Mouse (Mus musculus) liver, embryonic 11.5 days (tissue): Measurements from ENCODE around the gene Gm21988. TPM values are rescaled to one million over a fixed set of nuclear protein-coding genes. Genes with fewer than 3 reads are reported as not detected.

Experiments
- ATAC-seq: fragments of 200-750 bp; cut with Nextera tagmentation; replicated peaks from 2 replicates; pipeline ENCODE4 v1.8.0; 2017; ENCODE audit warnings: moderate number of reproducible peaks, mild to moderate bottlenecking, moderate TSS enrichment, moderate library complexity; ENCODE audit not compliant: low FRiP score
- DNase-seq: peaks from one replicate; pipeline ENCODE4 v3.0.0-alpha.2; 2017; ENCODE audit warnings: low spot score
- H3K27ac ChIP-seq: fragments of 300-500 bp; sonication (generic); 2 replicates; pipeline ENCODE4 v1.5.1; 2014; ENCODE audit warnings: mild to moderate bottlenecking, low read depth, low read length, control low read depth
- H3K27me3 ChIP-seq: fragments of 300-500 bp; sonication (generic); replicated peaks from 2 replicates; pipeline ENCODE4 v1.6.1; 2014; ENCODE audit warnings: low read length, mixed read lengths; ENCODE audit not compliant: control insufficient read depth, insufficient read depth
- H3K36me3 ChIP-seq: fragments of 300-500 bp; sonication (generic); 2 replicates; pipeline ENCODE4 v1.6.1; 2014; ENCODE audit warnings: mild to moderate bottlenecking, low read length, moderate library complexity, mixed read lengths; ENCODE audit not compliant: control insufficient read depth, insufficient read depth
- H3K4me1 ChIP-seq: fragments of 300-500 bp; sonication (generic); replicated peaks from 2 replicates; pipeline ENCODE4 v1.6.1; 2014; ENCODE audit warnings: low read length, mixed read lengths; ENCODE audit not compliant: control insufficient read depth, insufficient read depth
- H3K4me2 ChIP-seq: fragments of 300-500 bp; sonication (generic); 2 replicates; pipeline ENCODE4 v1.6.1; 2014; ENCODE audit warnings: mild to moderate bottlenecking, control low read depth, moderate library complexity
- H3K4me3 ChIP-seq: fragments of 300-500 bp; sonication (generic); 2 replicates; pipeline ENCODE4 v1.5.1; 2014; ENCODE audit warnings: low read depth, low read length, control low read depth
- H3K9ac ChIP-seq: fragments of 300-500 bp; sonication (generic); 2 replicates; pipeline ENCODE4 v1.6.1; 2014; ENCODE audit warnings: low read depth, low read length, control low read depth
- H3K9me3 ChIP-seq: fragments of 300-500 bp; sonication (generic); 2 replicates; pipeline ENCODE4 v1.6.1; 2016; ENCODE audit warnings: low read length, inconsistent platforms, mixed read lengths; ENCODE audit not compliant: control insufficient read depth
- WGBS: fragments of 180-500 bp; shearing (Covaris S2); extraction: QIAGEN DNeasy Blood & Tissue Kit; methylation state at CpG from one replicate; pipeline ENCODE4 v1.1.7; 2014; 5-methylcytosine and 5-hydroxymethylcytosine counted together
- polyA plus RNA-seq: library from polyadenylated mRNA; unstranded; fragments of >200 nt; fragmentation: Nextera tagmentation; extraction: Ambion mirVana; gene quantifications from 2 replicates; pipeline ENCODE4 v1.2.1, GENCODE M21; 2014

Gm21988 gene
- polyA plus RNA-seq, 1 experiment from 2014 or later: 9.6 TPM

- Histone ChIP-seq H3K4me2 (peak overlapping the region; percentile 60), H3K27ac (no peak overlapping the region), H3K4me1 (peaks cover 43% of the 10 kb centered on the region), H3K4me3 (no peak overlapping the region), H3K27me3 (peaks cover 24% of the 10 kb centered on the region), H3K9me3 (no peaks in the 10 kb centered on the region), H3K36me3 (peaks cover 7% of the 10 kb centered on the region; the same call in 1 of the 2 replicates), H3K9ac (no peak overlapping the region)
- DNase-seq (no peak), ATAC-seq (no peak)
- 56% methylated on average over 8 of the region's 8 CpGs for WGBS
Observed at GRCm38 (mm10) chr11:70233016-70233415, 6.6 kb downstream of the Gm21988 start.

GRCm38 (mm10) chr11:70232546-70232945, 7.1 kb downstream of the Gm21988 start:
- H3K36me3 ChIP-seq: peaks cover 7% of the 10 kb centered on the region; the same call in 1 of the 2 replicates
- peak overlapping the region; percentile 60 for H3K4me2 ChIP-seq
- peaks cover 43% of the 10 kb centered on the region for H3K4me1 ChIP-seq
- H3K27me3 ChIP-seq: peaks cover 28% of the 10 kb centered on the region
- no peak overlapping the region for H3K27ac ChIP-seq
- H3K9ac ChIP-seq: peak overlapping the region; percentile 56; the same call in 1 of the 2 replicates
- peak; percentile 58 for DNase-seq
- no peaks in the 10 kb centered on the region for H3K9me3 ChIP-seq
- peak overlapping the region; percentile 35 for H3K4me3 ChIP-seq
- no peak for ATAC-seq
- WGBS: 18% methylated on average over 10 of the region's 10 CpGs

- Histone ChIP-seq H3K4me2 (peak overlapping the region; percentile 66), H3K36me3 (peaks cover 2% of the 10 kb centered on the region; the same call in 1 of the 2 replicates), H3K4me3 (peak overlapping the region; percentile 37), H3K27ac (0 out of 2 replicates have a peak overlapping the region, but pooled peaks have one; percentile 16), H3K9me3 (no peaks in the 10 kb centered on the region), H3K9ac (peak overlapping the region; percentile 25; the same call in 1 of the 2 replicates), H3K27me3 (peaks cover 41% of the 10 kb centered on the region), H3K4me1 (peaks cover 38% of the 10 kb centered on the region)
- peak; percentile 64 for ATAC-seq
- DNase-seq: peak; percentile 82
- WGBS: 1% methylated on average over 32 of the region's 32 CpGs
Observed at GRCm38 (mm10) chr11:70230239-70230727, 9.3 kb downstream of the Gm21988 start.

GRCm38 (mm10) chr11:70229260-70230010, 10.2 kb downstream of the Gm21988 start, which contains the start of gene Bcl6b:
Gene Bcl6b, minus strand, starts transcription at chr11:70229798.
- Histone ChIP-seq H3K9ac (peak within 1 kb of the TSS; percentile 36), H3K27ac (0 out of 2 replicates have a peak within 1 kb of the TSS, but pooled peaks have one; percentile 16), H3K4me3 (peak within 1 kb of the TSS; percentile 37), H3K9me3 (no peaks in the 10 kb centered on the region), H3K4me1 (peaks cover 29% of the 10 kb centered on the region), H3K36me3 (no peaks in the 10 kb centered on the region), H3K27me3 (peaks cover 44% of the 10 kb centered on the region), H3K4me2 (peak within 1 kb of the TSS; percentile 66)
- DNase-seq (no peak), ATAC-seq (0 out of 2 replicates have a peak, but pooled peaks have one; percentile 8)
- WGBS: 3% methylated on average over 39 of the region's 39 CpGs

GRCm38 (mm10) chr11:70228828-70229227, 10.8 kb downstream of the Gm21988 start:
- H3K4me2 ChIP-seq: peak overlapping the region; percentile 66
- peak overlapping the region; percentile 36; the same call in 1 of the 2 replicates for H3K9ac ChIP-seq
- peak; percentile 75 for ATAC-seq
- no peak overlapping the region for H3K27ac ChIP-seq
- peak; percentile 75 for DNase-seq
- no peaks in the 10 kb centered on the region for H3K9me3 ChIP-seq
- peak overlapping the region; percentile 37 for H3K4me3 ChIP-seq
- H3K4me1 ChIP-seq: peaks cover 31% of the 10 kb centered on the region
- WGBS: 2% methylated on average over 19 of the region's 19 CpGs
- H3K36me3 ChIP-seq: no peaks in the 10 kb centered on the region
- peaks cover 44% of the 10 kb centered on the region for H3K27me3 ChIP-seq

- WGBS: 72% methylated on average over 4 of the region's 4 CpGs
- no peak for ATAC-seq
- Histone ChIP-seq H3K36me3 (no peaks in the 10 kb centered on the region), H3K4me2 (peak overlapping the region; percentile 66), H3K4me1 (peaks cover 37% of the 10 kb centered on the region), H3K27me3 (peaks cover 44% of the 10 kb centered on the region), H3K27ac (0 out of 2 replicates have a peak overlapping the region, but pooled peaks have one; percentile 22), H3K4me3 (peak overlapping the region; percentile 37), H3K9ac (no peak overlapping the region), H3K9me3 (no peaks in the 10 kb centered on the region)
- no peak for DNase-seq
Observed at GRCm38 (mm10) chr11:70227661-70228245, 11.9 kb downstream of the Gm21988 start.

GRCm38 (mm10) chr11:70227126-70227525, 12.5 kb downstream of the Gm21988 start:
- Histone ChIP-seq H3K9ac (no peak overlapping the region), H3K36me3 (no peaks in the 10 kb centered on the region), H3K4me2 (peak overlapping the region; percentile 66), H3K4me1 (peaks cover 43% of the 10 kb centered on the region), H3K27me3 (peaks cover 44% of the 10 kb centered on the region), H3K27ac (0 out of 2 replicates have a peak overlapping the region, but pooled peaks have one; percentile 22), H3K4me3 (peak overlapping the region; percentile 20; the same call in 1 of the 2 replicates), H3K9me3 (no peaks in the 10 kb centered on the region)
- ATAC-seq (no peak), DNase-seq (no peak)
- WGBS: 42% methylated on average over 5 of the region's 5 CpGs

- Histone ChIP-seq H3K27ac (no peak overlapping the region), H3K9me3 (no peaks in the 10 kb centered on the region), H3K36me3 (no peaks in the 10 kb centered on the region), H3K4me3 (peak overlapping the region; percentile 20), H3K4me1 (peaks cover 45% of the 10 kb centered on the region), H3K9ac (no peak overlapping the region; the same call in 1 of the 2 replicates), H3K27me3 (peaks cover 44% of the 10 kb centered on the region), H3K4me2 (peak overlapping the region; percentile 66)
- 22% methylated on average over 18 of the region's 18 CpGs for WGBS
- ATAC-seq: no peak
- DNase-seq: no peak
Observed at GRCm38 (mm10) chr11:70226602-70226890, 13.1 kb downstream of the Gm21988 start.
